Mouse (Mus musculus) forebrain, embryonic 15.5 days (tissue): ENCODE results near the gene Snph. TPM values are rescaled to one million over a fixed set of nuclear protein-coding genes. Genes with fewer than 3 reads are reported as not detected.
A peak's percentile ranks its signal among the peaks of the same experiment; 100 is the strongest.
"Not testable (repeated sequence)": the region's sequence is repeated elsewhere in the genome, so short reads cannot be mapped to it uniquely, and the experiment has no call there.

Source experiments
- ATAC-seq: fragments of 200-750 bp; cut with Nextera tagmentation; replicated peaks from 2 replicates; pipeline ENCODE4 v1.8.0; 2017; ENCODE audit warnings: mild to moderate bottlenecking, moderate TSS enrichment, moderate library complexity
- H3K27ac ChIP-seq: fragments of 300-500 bp; sonication (generic); replicated peaks from 2 replicates; pipeline ENCODE4 v1.5.1; 2015; ENCODE audit warnings: mild to moderate bottlenecking, inconsistent platforms
- H3K27me3 ChIP-seq: fragments of 300-500 bp; sonication (generic); 2 replicates; pipeline ENCODE4 v1.6.1; 2015; ENCODE audit warnings: inconsistent platforms
- H3K36me3 ChIP-seq: fragments of 300-500 bp; sonication (generic); 2 replicates; pipeline ENCODE4 v1.6.1; 2015; ENCODE audit warnings: mild to moderate bottlenecking, inconsistent platforms
- H3K4me1 ChIP-seq: fragments of 300-500 bp; sonication (generic); 2 replicates; pipeline ENCODE4 v1.6.1; 2015; ENCODE audit warnings: inconsistent platforms
- H3K4me2 ChIP-seq: fragments of 300-500 bp; sonication (generic); replicated peaks from 2 replicates; pipeline ENCODE4 v1.6.1; 2015; ENCODE audit warnings: mild to moderate bottlenecking, inconsistent platforms
- H3K4me3 ChIP-seq: fragments of 300-500 bp; sonication (generic); 2 replicates; pipeline ENCODE4 v1.5.1; 2015; ENCODE audit warnings: mild to moderate bottlenecking, inconsistent platforms
- H3K9ac ChIP-seq: fragments of 300-500 bp; sonication (generic); replicated peaks from 2 replicates; pipeline ENCODE4 v1.6.1; 2015; ENCODE audit warnings: mild to moderate bottlenecking, inconsistent platforms
- H3K9me3 ChIP-seq: fragments of 300-500 bp; sonication (generic); 2 replicates; pipeline ENCODE4 v1.6.1; 2016; ENCODE audit warnings: inconsistent platforms
- WGBS: fragments of 180-500 bp; shearing (Covaris S2); methylation state at CpG from one replicate; pipeline ENCODE4 v1.1.7; 2015; ENCODE audit warnings: mixed read lengths; 5-methylcytosine and 5-hydroxymethylcytosine counted together
- polyA plus RNA-seq: library from polyadenylated mRNA; unstranded; fragments of >200 nt; fragmentation: Nextera tagmentation; extraction: Ambion mirVana; gene quantifications from 2 replicates; pipeline ENCODE4 v1.2.1, GENCODE M21; 2015

Gene Snph
- polyA plus RNA-seq, 1 experiment from 2014 or later = 10.0 TPM

DNA sequence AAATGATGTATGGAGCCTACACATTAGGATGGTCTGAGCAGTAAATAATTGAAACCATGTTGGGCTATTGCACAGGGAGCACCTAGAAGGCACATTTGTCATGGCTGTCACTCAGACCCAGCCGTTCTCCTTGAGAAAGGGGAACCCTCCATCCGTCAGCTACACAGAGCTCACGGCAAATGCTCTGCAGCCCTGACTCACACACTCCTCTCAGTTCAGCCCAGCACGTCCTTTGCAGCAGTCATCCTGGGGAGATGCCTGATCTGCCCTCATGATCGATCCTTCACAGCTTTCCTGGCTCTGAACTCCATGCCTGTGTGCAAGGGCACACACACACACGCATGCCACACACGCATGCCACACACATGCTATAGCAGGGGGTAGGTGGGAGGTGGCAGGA, 3.1 kb downstream of the Snph start:
- no peak for ATAC-seq
- H3K36me3 ChIP-seq = no peaks in the 10 kb centered on the region
- no peak overlapping the region for H3K27ac ChIP-seq
- H3K4me3 ChIP-seq = no peak overlapping the region
- H3K4me2 ChIP-seq = no peak overlapping the region
- H3K4me1 ChIP-seq = peaks cover 13% of the 10 kb centered on the region
- WGBS = 80% methylated on average over 7 of the region's 7 CpGs
- no peaks in the 10 kb centered on the region for H3K27me3 ChIP-seq
- no peaks in the 10 kb centered on the region for H3K9me3 ChIP-seq
- H3K9ac ChIP-seq = no peak overlapping the region

DNA sequence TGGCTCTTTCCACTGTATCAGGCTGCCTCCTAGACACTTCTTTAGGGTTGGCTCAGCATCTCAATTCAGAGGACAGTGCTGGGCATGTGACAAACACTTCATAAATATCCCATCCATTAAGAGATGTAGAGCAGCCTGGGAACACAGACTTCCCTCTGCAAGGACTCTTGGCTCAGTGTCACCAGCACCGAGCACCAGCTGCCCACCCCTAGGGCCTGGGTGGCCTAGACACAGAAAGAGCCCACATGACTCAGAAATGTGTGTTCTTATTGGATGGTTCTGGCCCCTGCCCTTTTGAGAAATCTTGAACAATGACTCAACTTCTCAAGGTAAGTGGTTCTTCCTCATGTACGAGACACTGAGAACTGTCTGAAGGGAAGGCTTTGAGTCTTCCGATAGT, 4.4 kb downstream of the Snph start:
- ATAC-seq = no peak
- 82% methylated on average over 3 of the region's 3 CpGs for WGBS

DNA sequence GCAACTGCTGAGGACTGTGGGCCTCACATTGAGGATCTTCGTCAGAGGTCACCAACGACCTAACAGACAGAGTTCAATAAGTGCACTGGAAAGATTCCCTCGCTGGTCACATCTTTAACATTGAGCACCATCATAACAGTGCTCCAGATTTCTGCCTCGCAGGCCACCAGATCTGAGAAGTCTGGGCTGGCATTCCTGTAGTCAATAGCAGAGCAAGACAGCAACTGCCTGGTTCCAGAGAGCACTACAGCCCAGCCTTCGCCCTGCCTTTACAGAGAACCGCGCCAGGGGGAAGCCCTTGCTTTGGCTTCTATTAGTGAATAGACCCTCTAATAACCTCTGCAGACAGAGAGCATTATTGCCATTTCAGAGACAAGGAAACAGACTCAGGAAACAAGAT, 6.1 kb downstream of the Snph start:
- Histone ChIP-seq H3K4me3 (no peak overlapping the region), H3K27ac (no peak overlapping the region), H3K9ac (no peak overlapping the region), H3K36me3 (no peaks in the 10 kb centered on the region), H3K4me1 (peaks cover 4% of the 10 kb centered on the region; the same call in 1 of the 2 replicates), H3K9me3 (no peaks in the 10 kb centered on the region), H3K27me3 (no peaks in the 10 kb centered on the region), H3K4me2 (no peak overlapping the region)
- no peak for ATAC-seq
- WGBS = 88% methylated on average over 7 of the region's 7 CpGs

More for the DNA sequence above, 4.4 kb downstream of the Snph start:
- Histone ChIP-seq H3K9me3 (no peaks in the 10 kb centered on the region), H3K27me3 (no peaks in the 10 kb centered on the region), H3K4me2 (no peak overlapping the region), H3K36me3 (no peaks in the 10 kb centered on the region), H3K4me1 (peaks cover 13% of the 10 kb centered on the region), H3K4me3 (no peak overlapping the region), H3K9ac (no peak overlapping the region), H3K27ac (no peak overlapping the region)

DNA sequence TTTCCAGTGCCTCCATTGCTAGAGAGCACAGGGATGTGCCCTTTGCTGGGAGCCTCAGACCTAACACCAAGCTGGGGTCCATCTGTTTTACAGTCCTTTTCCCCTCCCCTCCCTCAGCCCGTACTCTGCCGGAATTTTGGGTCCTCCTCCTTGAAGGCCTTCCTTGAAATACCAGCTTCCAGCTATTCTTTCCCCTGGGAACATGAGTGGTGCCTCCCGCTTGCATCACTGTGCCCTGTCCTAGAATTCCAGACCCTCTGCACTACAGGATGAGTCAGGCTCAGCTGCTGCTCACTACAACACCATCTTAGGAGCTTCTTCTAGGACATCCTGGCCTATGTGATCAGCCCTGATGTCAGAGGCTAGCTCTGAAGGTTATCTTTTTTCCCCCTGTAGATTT, 8.6 kb downstream of the Snph start:
- no peak overlapping the region for H3K27ac ChIP-seq
- H3K4me3 ChIP-seq = no peak overlapping the region
- no peaks in the 10 kb centered on the region for H3K27me3 ChIP-seq
- no peaks in the 10 kb centered on the region for H3K36me3 ChIP-seq
- no peaks in the 10 kb centered on the region for H3K9me3 ChIP-seq
- WGBS = 73% methylated on average over 3 of the region's 3 CpGs
- H3K4me2 ChIP-seq = no peak overlapping the region
- no peaks in the 10 kb centered on the region for H3K4me1 ChIP-seq
- no peak for ATAC-seq
- H3K9ac ChIP-seq = no peak overlapping the region

DNA sequence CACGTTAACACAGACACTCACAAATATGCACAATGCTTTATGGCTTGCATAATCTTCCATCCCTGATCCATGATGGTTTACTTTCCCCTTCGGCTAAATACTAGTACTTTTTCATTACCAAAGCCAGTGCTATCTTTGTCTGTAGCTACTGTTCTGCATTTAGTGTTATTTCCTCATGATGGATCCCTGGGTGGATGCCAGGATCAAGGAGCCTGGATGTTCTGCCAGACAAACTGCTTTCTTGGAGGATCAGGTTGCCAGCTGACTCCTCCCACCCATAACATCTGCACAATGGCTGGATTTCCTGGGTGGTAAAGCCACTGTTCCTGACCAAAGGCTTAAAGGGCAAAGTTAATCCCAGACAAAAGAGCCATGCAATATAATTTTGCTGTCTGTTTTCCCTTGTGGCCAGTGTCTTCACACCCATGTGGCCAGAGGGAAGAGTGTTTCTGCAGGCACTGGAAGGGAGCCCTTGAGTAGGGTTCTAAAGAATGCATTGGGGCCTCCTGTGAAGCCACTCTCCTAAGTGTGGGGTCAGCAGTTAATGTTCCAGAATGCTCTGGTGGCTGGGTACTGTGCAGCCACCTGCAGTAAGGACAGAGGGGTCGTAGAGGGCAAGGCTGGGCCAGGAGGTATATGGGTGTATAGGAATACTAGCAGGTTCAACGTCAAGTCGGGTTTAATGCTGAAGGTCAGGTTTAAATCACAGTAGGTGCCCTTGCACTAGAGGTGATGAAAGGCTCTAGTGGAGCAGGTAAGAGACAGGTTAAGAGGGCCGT, 15.7 kb downstream of the Snph start:
- H3K9me3 ChIP-seq = no peaks in the 10 kb centered on the region
- 77% methylated on average over 6 of the region's 6 CpGs for WGBS
- H3K36me3 ChIP-seq = no peaks in the 10 kb centered on the region
- H3K9ac ChIP-seq = no peak overlapping the region
- H3K27me3 ChIP-seq = no peaks in the 10 kb centered on the region
- H3K4me1 ChIP-seq = peaks cover 6% of the 10 kb centered on the region; the same call in 1 of the 2 replicates
- H3K4me3 ChIP-seq = no peak overlapping the region
- ATAC-seq = no peak
- no peak overlapping the region for H3K27ac ChIP-seq
- no peak overlapping the region for H3K4me2 ChIP-seq

DNA sequence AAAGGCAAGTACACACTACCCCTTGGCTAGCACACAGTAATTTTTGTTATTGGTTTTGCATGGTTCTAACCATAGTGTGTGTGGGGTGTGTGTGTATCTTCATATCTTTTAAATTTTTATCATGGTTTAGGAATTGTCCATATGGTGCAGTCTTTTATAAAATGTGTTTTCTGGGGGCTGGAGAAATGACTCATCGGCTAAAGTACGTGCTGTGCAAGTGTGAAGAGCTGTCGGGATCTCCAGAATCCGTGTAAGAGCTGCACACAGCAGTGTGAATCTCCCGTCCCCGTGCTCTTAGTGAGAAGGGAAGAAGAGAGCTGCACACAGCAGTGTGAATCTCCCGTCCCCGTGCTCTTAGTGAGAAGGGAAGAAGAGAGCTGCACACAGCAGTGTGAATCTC, 16.6 kb downstream of the Snph start:
- H3K4me1 ChIP-seq, H3K9ac ChIP-seq, H3K9me3 ChIP-seq, H3K27me3 ChIP-seq, H3K4me3 ChIP-seq, H3K27ac ChIP-seq, H3K4me2 ChIP-seq, H3K36me3 ChIP-seq, ATAC-seq: not testable (repeated sequence)
- WGBS = 72% methylated on average over 7 of the region's 8 CpGs

DNA sequence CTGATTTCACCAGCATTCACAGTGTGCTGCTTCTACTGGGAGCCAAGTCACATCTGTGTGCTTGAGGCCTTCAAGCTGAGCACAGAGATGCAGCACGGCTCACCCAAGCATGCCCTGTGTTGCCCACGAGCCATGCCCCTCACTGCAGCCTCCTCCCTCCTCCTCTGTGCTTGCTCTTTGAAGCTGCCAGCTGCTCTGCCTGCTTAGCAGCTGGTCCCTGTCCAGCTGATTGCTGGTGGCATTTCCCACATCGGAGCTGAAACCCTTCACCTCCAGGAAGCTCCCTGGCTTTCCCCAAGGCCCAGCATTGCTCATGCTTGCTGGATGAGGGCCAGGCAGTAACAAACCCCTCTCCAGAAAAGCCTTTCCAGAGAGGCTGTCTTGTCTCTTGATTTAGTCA, 22.4 kb downstream of the Snph start:
- Histone ChIP-seq H3K27ac (no peak overlapping the region), H3K9me3 (no peaks in the 10 kb centered on the region), H3K27me3 (no peaks in the 10 kb centered on the region), H3K9ac (no peak overlapping the region), H3K4me3 (no peak overlapping the region), H3K36me3 (no peaks in the 10 kb centered on the region), H3K4me1 (peaks cover 11% of the 10 kb centered on the region), H3K4me2 (no peak overlapping the region)
- 36% methylated on average over 3 of the region's 3 CpGs for WGBS
- no peak for ATAC-seq

DNA sequence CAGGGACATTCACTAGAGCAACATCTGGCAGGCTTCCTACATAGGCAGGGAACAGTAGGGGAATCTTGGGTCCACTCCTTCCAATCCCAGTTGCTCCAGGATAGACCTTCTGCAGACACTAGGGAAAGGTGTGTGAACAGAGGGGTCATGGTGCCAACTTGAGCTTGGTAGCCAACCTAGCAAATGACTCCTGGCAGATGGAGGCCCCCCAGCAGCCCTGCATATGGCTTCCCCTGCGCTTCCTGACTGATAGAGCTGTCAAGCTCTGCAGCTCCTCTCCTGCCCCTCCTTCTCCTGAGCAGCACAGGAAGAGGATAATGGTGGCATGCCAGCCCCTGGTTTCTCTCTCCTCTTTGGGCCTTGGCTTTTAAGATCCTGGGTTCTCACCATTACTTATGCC, 24.0 kb downstream of the Snph start:
- Histone ChIP-seq H3K4me3 (no peak overlapping the region), H3K27me3 (no peaks in the 10 kb centered on the region), H3K4me2 (no peak overlapping the region), H3K9ac (no peak overlapping the region), H3K36me3 (no peaks in the 10 kb centered on the region), H3K9me3 (no peaks in the 10 kb centered on the region), H3K4me1 (peaks cover 22% of the 10 kb centered on the region), H3K27ac (no peak overlapping the region)
- WGBS = 88% methylated on average over 1 of the region's 1 CpGs
- ATAC-seq = no peak

DNA sequence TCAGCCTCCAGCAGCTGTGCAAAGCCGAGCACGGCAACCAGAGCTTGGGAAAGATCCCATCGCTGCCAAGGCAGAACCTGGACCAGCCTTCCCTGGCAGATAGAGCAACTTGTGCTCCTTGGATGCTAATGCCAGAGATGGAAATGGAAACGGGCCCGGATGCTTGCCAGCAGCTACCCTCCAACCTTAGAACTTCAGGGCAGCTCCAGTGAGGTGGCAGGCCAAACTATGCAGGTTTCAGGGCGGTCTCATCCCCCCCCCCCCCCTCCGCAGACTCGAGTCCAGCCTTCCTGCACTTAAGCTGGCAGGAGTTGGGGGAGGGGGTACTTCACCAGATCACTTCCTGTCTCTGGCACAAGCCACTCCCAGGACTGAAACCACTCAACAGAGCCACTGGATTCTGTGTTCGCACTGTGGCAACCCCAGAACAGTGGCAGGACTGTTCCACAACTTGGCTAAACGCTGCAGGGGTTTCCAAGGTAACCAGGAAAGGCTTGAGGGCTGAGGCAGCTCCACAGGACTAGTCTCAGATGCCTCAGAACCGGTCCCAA, 26.9 kb downstream of the Snph start:
- Histone ChIP-seq H3K4me1 (peaks cover 31% of the 10 kb centered on the region), H3K36me3 (no peaks in the 10 kb centered on the region), H3K27me3 (no peaks in the 10 kb centered on the region), H3K4me3 (no peak overlapping the region), H3K9ac (no peak overlapping the region), H3K27ac (peak overlapping the region; percentile 39), H3K4me2 (no peak overlapping the region), H3K9me3 (no peaks in the 10 kb centered on the region)
- WGBS = 41% methylated on average over 11 of the region's 11 CpGs
- ATAC-seq = peak; percentile 60

DNA sequence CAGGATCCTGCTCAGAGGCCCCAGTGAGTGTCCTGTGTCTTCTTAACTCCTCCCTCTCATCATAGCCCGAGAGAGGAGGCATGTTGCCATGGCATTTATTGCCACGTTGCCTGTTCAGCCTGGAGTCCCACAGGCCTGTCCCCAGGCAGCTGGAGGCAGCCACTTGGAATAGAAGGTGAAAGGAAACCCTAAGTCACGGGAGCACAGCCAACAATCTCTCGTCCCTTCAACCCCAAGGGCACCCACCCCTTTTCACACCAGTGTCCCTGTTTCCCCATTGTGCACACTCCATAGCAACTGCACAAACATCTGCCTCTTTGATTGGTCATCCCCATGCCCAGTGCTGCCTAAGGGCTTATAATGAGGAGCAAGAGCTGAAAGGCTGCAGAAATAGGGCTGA, 28.8 kb downstream of the Snph start:
- Histone ChIP-seq H3K27ac (peak overlapping the region; percentile 15; the same call in 1 of the 2 replicates), H3K9me3 (no peaks in the 10 kb centered on the region), H3K4me1 (peaks cover 31% of the 10 kb centered on the region), H3K4me3 (no peak overlapping the region), H3K9ac (no peak overlapping the region), H3K4me2 (no peak overlapping the region), H3K36me3 (0 out of 2 replicates have a peak, but pooled peaks cover 3% of the 10 kb centered on the region), H3K27me3 (no peaks in the 10 kb centered on the region)
- ATAC-seq = peak; percentile 62
- WGBS = 4% methylated on average over 4 of the region's 4 CpGs

DNA sequence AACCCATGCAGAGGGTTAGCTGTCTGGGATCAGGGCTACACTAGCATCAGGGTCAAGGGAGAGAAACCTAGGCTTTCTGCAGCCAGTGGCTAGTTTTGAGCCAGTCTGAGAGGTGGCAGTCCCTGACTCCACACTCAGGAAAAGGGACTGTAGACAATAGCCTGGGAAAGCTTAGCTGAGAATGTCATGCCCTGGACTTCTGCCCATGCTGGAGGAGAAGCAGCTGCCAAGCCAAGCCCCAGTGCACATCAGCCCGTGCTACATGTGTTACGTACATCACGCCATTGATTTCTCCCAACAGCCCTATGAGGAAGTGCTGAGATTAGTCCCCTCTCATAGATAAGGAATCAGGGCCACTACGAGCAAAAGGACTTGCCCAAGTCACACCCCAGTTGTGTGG, 30.3 kb downstream of the Snph start:
- Histone ChIP-seq H3K27me3 (no peaks in the 10 kb centered on the region), H3K9ac (no peak overlapping the region), H3K4me3 (no peak overlapping the region), H3K36me3 (0 out of 2 replicates have a peak, but pooled peaks cover 3% of the 10 kb centered on the region), H3K27ac (no peak overlapping the region), H3K4me2 (no peak overlapping the region), H3K4me1 (peaks cover 31% of the 10 kb centered on the region), H3K9me3 (no peaks in the 10 kb centered on the region)
- ATAC-seq = no peak
- WGBS = 77% methylated on average over 4 of the region's 4 CpGs

DNA sequence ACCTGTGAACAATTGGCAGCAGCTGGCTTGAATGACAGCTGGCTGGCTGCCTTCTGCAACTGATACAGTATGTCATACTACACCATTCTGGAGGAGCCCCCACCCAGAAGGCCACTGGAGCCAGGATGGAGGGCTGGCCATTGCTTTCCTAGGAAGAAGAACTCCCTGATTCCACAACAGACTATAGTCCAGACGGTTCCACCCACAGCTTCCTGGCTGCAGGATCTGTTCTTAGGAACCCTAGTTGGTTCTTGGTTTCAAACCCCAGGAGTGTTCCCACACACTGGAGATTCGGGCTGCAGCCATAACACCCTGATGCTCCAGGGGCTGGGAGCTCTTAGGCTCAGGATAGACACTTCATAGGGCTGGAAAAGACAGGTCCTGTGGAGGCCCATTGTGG, 34.3 kb downstream of the Snph start:
- ATAC-seq = no peak
- Histone ChIP-seq H3K27me3 (no peaks in the 10 kb centered on the region), H3K4me2 (no peak overlapping the region), H3K27ac (no peak overlapping the region), H3K9me3 (no peaks in the 10 kb centered on the region), H3K4me3 (no peak overlapping the region), H3K4me1 (0 out of 2 replicates have a peak, but pooled peaks cover 5% of the 10 kb centered on the region), H3K9ac (no peak overlapping the region), H3K36me3 (0 out of 2 replicates have a peak, but pooled peaks cover 3% of the 10 kb centered on the region)
- 69% methylated on average over 2 of the region's 2 CpGs for WGBS

DNA sequence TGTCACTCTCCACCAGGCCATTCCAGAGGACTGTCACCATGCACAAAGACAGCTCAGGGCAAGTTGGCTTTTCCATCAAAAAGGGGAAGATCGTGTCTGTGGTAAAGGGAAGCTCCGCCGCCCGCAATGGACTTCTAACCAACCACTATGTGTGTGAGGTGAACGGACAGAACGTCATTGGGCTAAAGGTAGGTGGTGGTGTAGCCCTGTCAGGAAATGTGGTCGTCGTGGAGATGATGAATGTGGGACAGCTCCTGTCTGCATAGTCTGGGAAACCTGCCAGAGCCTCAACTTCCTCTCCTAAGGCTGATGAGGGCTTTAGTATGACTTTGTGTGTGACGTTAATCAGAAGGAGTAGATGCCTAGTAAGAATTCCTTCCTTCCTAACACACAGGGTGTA, 45.1 kb downstream of the Snph start:
- ATAC-seq = no peak
- Histone ChIP-seq H3K4me2 (no peak overlapping the region), H3K27ac (no peak overlapping the region), H3K9ac (no peak overlapping the region), H3K4me3 (no peak overlapping the region), H3K4me1 (no peaks in the 10 kb centered on the region), H3K36me3 (no peaks in the 10 kb centered on the region), H3K27me3 (no peaks in the 10 kb centered on the region), H3K9me3 (no peaks in the 10 kb centered on the region)
- 71% methylated on average over 9 of the region's 9 CpGs for WGBS
